15 mouse cellular contexts compared by ENCODE assay signal in genomic region chr10:115520200-115521080, GRCm38 (mm10). TPM values are rescaled to one million over a fixed set of nuclear protein-coding genes. Genes with fewer than 3 reads are reported as not detected.
DNase-seq lines count a peak whose midpoint lies in the region; ATAC-seq and TF ChIP-seq lines count a peak whose summit lies in the region.
"Had no signal": no experiment of that assay in that cellular context is flagged by ENCODE, and none has a peak within 500 bp of the region (broad histone marks: within the 10 kb centered on the region; RNA-seq: fewer than 3 reads in every experiment).

No protein-coding gene starts in this region.

- peak overlapping the region; percentile 19; the same call in 1 of the 2 replicates for H3K4me2 ChIP-seq in kidney, postnatal 0 days (ENCODE audit: low read length)
- peak overlapping the region; percentile 43 for H3K4me2 ChIP-seq in embryonic facial prominence, embryonic 14.5 days (ENCODE audit: low read depth, low read length)
- H3K4me2 ChIP-seq in limb, embryonic 11.5 days (ENCODE audit: low read depth, severe bottlenecking), result peak overlapping the region; percentile 20; the same call in 1 of the 2 replicates
- H3K4me2 ChIP-seq: lung, embryonic 14.5 days had no signal

- TF ChIP-seq CTCF in kidney, postnatal 0 days (IDR thresholded peaks at IDR 0.05; ENCODE audit: low read depth), result no peak

- H3K4me1 ChIP-seq in kidney, postnatal 0 days (replicated peaks; ENCODE audit: insufficient read depth, low read length), result no peaks in the 10 kb centered on the region; the same call in 1 of the 2 replicates
- peaks cover 18% of the 10 kb centered on the region for H3K4me1 ChIP-seq in embryonic facial prominence, embryonic 14.5 days (ENCODE audit: control insufficient read depth, insufficient read depth, low read length)
- H3K4me1 ChIP-seq in limb, embryonic 11.5 days (ENCODE audit: control insufficient read depth, insufficient read depth, low read length), result peaks cover 6% of the 10 kb centered on the region; the same call in 1 of the 2 replicates

- no peaks in the 10 kb centered on the region for H3K27me3 ChIP-seq in kidney, postnatal 0 days (ENCODE audit: insufficient read depth, low read length)
- no peaks in the 10 kb centered on the region for H3K27me3 ChIP-seq in embryonic facial prominence, embryonic 14.5 days (replicated peaks; ENCODE audit: control insufficient read depth, insufficient read depth, low read length)
- H3K27me3 ChIP-seq in limb, embryonic 11.5 days (ENCODE audit: control insufficient read depth, insufficient read depth, low read length), result no peaks in the 10 kb centered on the region

- peak; percentile 41 for DNase-seq in kidney, postnatal 0 days (ENCODE audit: low spot score)
- DNase-seq in kidney, adult 18-20 months, result no peak
- DNase-seq in embryonic facial prominence, embryonic 14.5 days (ENCODE audit: low spot score), result peak; percentile 68
- peak; percentile 75 for DNase-seq in limb, embryonic 11.5 days (ENCODE audit: low spot score)
- DNase-seq in retina, postnatal 1 day, result peak; percentile 5
- DNase-seq in left cerebral cortex, adult 18-20 months (ENCODE audit: low spot score in 2 of 2), result no peak
- no peak for DNase-seq in left cerebral cortex, adult 9 months (ENCODE audit: low spot score in 2 of 2)
- DNase-seq: cerebellum, postnatal 36 days; kidney, adult 11 months; lung, embryonic 14.5 days had no signal

- no peak overlapping the region for H3K4me3 ChIP-seq in kidney, postnatal 0 days (replicated peaks; ENCODE audit: low read depth, low read length)
- H3K4me3 ChIP-seq in embryonic facial prominence, embryonic 14.5 days (ENCODE audit: low read depth, low read length), result peak overlapping the region; percentile 13; the same call in 1 of the 2 replicates
- no peak overlapping the region for H3K4me3 ChIP-seq in limb, embryonic 11.5 days (ENCODE audit: low read depth, low read length)
- H3K4me3 ChIP-seq: left cerebral cortex, adult 2 months had no signal

- H3K36me3 ChIP-seq in kidney, postnatal 0 days (ENCODE audit: insufficient read depth, low read length), result no peaks in the 10 kb centered on the region
- H3K36me3 ChIP-seq in embryonic facial prominence, embryonic 14.5 days (ENCODE audit: control insufficient read depth, insufficient read depth, low read length), result no peaks in the 10 kb centered on the region
- H3K36me3 ChIP-seq in limb, embryonic 11.5 days (ENCODE audit: control insufficient read depth, insufficient read depth, low read length), result no peaks in the 10 kb centered on the region

- ATAC-seq in kidney, postnatal 0 days (replicated peaks; ENCODE audit: low FRiP score, low read depth), result peak; percentile 63; the same call in 1 of the 2 replicates
- ATAC-seq in embryonic facial prominence, embryonic 14.5 days (ENCODE audit: low read depth), result peak; percentile 53; the same call in 1 of the 2 replicates
- peak; percentile 37 for ATAC-seq in limb, embryonic 11.5 days (ENCODE audit: insufficient number of reproducible peaks, low FRiP score, low TSS enrichment, low read depth)
- no peak for ATAC-seq in monocyte, adult 5-6 weeks (replicated peaks; ENCODE audit: insufficient number of reproducible peaks, low FRiP score, low TSS enrichment, poor library complexity, severe bottlenecking)

- no peaks in the 10 kb centered on the region for H3K9me3 ChIP-seq in kidney, postnatal 0 days (replicated peaks; ENCODE audit: low read length)
- no peaks in the 10 kb centered on the region for H3K9me3 ChIP-seq in embryonic facial prominence, embryonic 14.5 days (ENCODE audit: control insufficient read depth, low read length)
- no peaks in the 10 kb centered on the region for H3K9me3 ChIP-seq in limb, embryonic 11.5 days (ENCODE audit: control insufficient read depth, low read length)

- no peak overlapping the region for H3K27ac ChIP-seq in kidney, postnatal 0 days
- peak overlapping the region; percentile 77 for H3K27ac ChIP-seq in embryonic facial prominence, embryonic 14.5 days (replicated peaks; ENCODE audit: low read depth, low read length)
- peak overlapping the region; percentile 84 for H3K27ac ChIP-seq in limb, embryonic 11.5 days (replicated peaks; ENCODE audit: low read depth, low read length)
- H3K27ac ChIP-seq: left cerebral cortex, adult 2 months had no signal

- H3K9ac ChIP-seq in kidney, postnatal 0 days (ENCODE audit: low read depth, low read length), result no peak overlapping the region
- no peak overlapping the region for H3K9ac ChIP-seq in embryonic facial prominence, embryonic 14.5 days (ENCODE audit: low read depth, low read length)
- no peak overlapping the region for H3K9ac ChIP-seq in limb, embryonic 11.5 days (ENCODE audit: low read length)
- H3K9ac ChIP-seq: lung, embryonic 14.5 days had no signal

- WGBS in kidney, postnatal 0 days, result 43% methylated on average over 17 of the region's 17 CpGs
- WGBS in embryonic facial prominence, embryonic 14.5 days, result 23% methylated on average over 17 of the region's 17 CpGs
- 34% methylated on average over 17 of the region's 17 CpGs for WGBS in limb, embryonic 11.5 days

RNA-seq across cellular contexts. Expression of gene A930009A15Rik, which starts 49.3 kb away (rescaled TPM):
- 0.14 TPM in 1 of 2 replicates, not detected in the other for polyA plus RNA-seq in kidney, postnatal 0 days (2015; fragmentation: Nextera tagmentation; extraction: Ambion mirVana)
- polyA plus RNA-seq in embryonic facial prominence, embryonic 14.5 days (2014; fragmentation: Nextera tagmentation; extraction: Ambion mirVana), result 0.42 TPM in 1 of 2 replicates, not detected in the other
- not detected in 2 replicates for polyA plus RNA-seq in limb, embryonic 11.5 days (2014; fragmentation: Nextera tagmentation; extraction: Ambion mirVana)
- not detected for total RNA-seq in left cerebral cortex, adult 18-20 months (2021)
- total RNA-seq in monocyte, adult 5-6 weeks (2017), result not detected in 3 replicates
- total RNA-seq: gastrocnemius, adult 18-20 months had no signal
- polyA plus RNA-seq: heart, embryonic 14.5 days; lung, embryonic 14.5 days; stomach, embryonic 14.5 days had no signal

Comparison
In these comparisons a context has a peak if more than half of its experiments do, and no peak if none do; other contexts are left out.
1. DNase-seq: peak in kidney, postnatal 0 days (single experiment), embryonic facial prominence, embryonic 14.5 days (single experiment), limb, embryonic 11.5 days (single experiment) and retina, postnatal 1 day (single experiment); none in kidney, adult 18-20 months (single experiment), left cerebral cortex, adult 18-20 months (0 of 2) and left cerebral cortex, adult 9 months (0 of 2).
2. Peak in every context shown above with its lines, with median percentiles within 50 percentile points of each other: H3K4me2 ChIP-seq.